Mouse (Mus musculus) small intestine, adult 2 months (tissue): Measurements from ENCODE around the gene Prkca.

Experiments
- CTCF ChIP-seq: fragments of 200-500 bp; IDR thresholded peaks from 2 replicates; pipeline ENCODE4 v1.5.1; 2012; ENCODE audit warnings: low read depth, mild to moderate bottlenecking, control low read depth, inconsistent platforms, low read length, moderate library complexity, mixed read lengths; ENCODE audit not compliant: insufficient replicate concordance, insufficient read length; ENCODE audit errors: extremely low read depth
- POLR2A ChIP-seq: fragments of 200-500 bp; IDR thresholded peaks from 2 replicates; pipeline ENCODE4 v1.6.1; 2012; ENCODE audit warnings: low read depth, mild to moderate bottlenecking, control low read depth, inconsistent platforms, low read length, moderate library complexity

DNA sequence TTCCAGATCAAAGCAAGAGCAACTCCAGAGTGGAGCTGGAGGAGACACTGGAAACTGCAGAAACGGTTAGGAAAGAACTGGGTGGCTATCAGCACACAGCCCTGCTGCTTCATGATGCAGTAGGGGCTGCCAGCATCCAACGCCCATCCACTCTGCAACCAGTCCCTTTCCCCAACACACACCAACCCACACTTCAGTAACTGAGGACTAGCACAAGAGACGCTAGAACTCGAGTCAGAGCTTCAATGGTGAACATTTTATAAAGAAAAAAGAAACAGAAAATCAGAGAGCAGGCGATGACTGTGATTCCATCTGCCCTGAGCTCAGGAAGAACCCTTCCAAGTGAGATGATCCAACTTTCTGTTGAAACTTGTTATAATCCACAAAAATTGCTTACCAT is 31.2 kb downstream of the Prkca start:
- TF ChIP-seq CTCF (no peak), POLR2A (no peak)
